Mouse (Mus musculus): ENCODE results near the gene Rbm33. TPM values are rescaled to one million over a fixed set of nuclear protein-coding genes. Genes with fewer than 3 reads are reported as not detected.

Gene Rbm33
- total RNA-seq, 2 experiments from 2014 or later = 79.4 to 115 TPM

GRCm38 (mm10) chr5:28399451-28400115, 82.7 kb downstream of the Rbm33 start:
- ATAC-seq (replicated peaks; ENCODE audit: low FRiP score, poor library complexity, severe bottlenecking) = no peak

GRCm38 (mm10) chr5:28402756-28403155, 85.8 kb downstream of the Rbm33 start:
- no peak for ATAC-seq (replicated peaks; ENCODE audit: low FRiP score, poor library complexity, severe bottlenecking)

- ATAC-seq (replicated peaks; ENCODE audit: low FRiP score, poor library complexity, severe bottlenecking) = no peak
Observed at GRCm38 (mm10) chr5:28406662-28407061, 89.7 kb downstream of the Rbm33 start.

- ATAC-seq (replicated peaks; ENCODE audit: low FRiP score, poor library complexity, severe bottlenecking) = no peak
Observed at GRCm38 (mm10) chr5:28412006-28412685, 95.2 kb downstream of the Rbm33 start.

- ATAC-seq (replicated peaks; ENCODE audit: low FRiP score, poor library complexity, severe bottlenecking) = no peak
Observed at GRCm38 (mm10) chr5:28413533-28413932, 96.6 kb downstream of the Rbm33 start.

GRCm38 (mm10) chr5:28414076-28414475, 97.2 kb downstream of the Rbm33 start:
- ATAC-seq (replicated peaks; ENCODE audit: low FRiP score, poor library complexity, severe bottlenecking) = no peak

GRCm38 (mm10) chr5:28416029-28416428, 99.1 kb downstream of the Rbm33 start:
- ATAC-seq (replicated peaks; ENCODE audit: low FRiP score, poor library complexity, severe bottlenecking) = no peak

- no peak for ATAC-seq (replicated peaks; ENCODE audit: low FRiP score, poor library complexity, severe bottlenecking)
Observed at GRCm38 (mm10) chr5:28418734-28419133, 101.8 kb downstream of the Rbm33 start.

GRCm38 (mm10) chr5:28419640-28420265, 102.8 kb downstream of the Rbm33 start:
- ATAC-seq (replicated peaks; ENCODE audit: low FRiP score, poor library complexity, severe bottlenecking) = no peak

GRCm38 (mm10) chr5:28423781-28424180, 106.9 kb downstream of the Rbm33 start:
- no peak for ATAC-seq (replicated peaks; ENCODE audit: low FRiP score, poor library complexity, severe bottlenecking)

- ATAC-seq (replicated peaks; ENCODE audit: low FRiP score, poor library complexity, severe bottlenecking) = no peak
Observed at GRCm38 (mm10) chr5:28425926-28426325, 109.0 kb downstream of the Rbm33 start.

GRCm38 (mm10) chr5:28450126-28450890, 133.4 kb downstream of the Rbm33 start:
- no peak for ATAC-seq (replicated peaks; ENCODE audit: low FRiP score, poor library complexity, severe bottlenecking)

- ATAC-seq (replicated peaks; ENCODE audit: low FRiP score, poor library complexity, severe bottlenecking) = peak; percentile 73; the same call in 1 of the 2 replicates
Observed at GRCm38 (mm10) chr5:28451053-28451638, 134.2 kb downstream of the Rbm33 start.

- ATAC-seq (replicated peaks; ENCODE audit: low FRiP score, poor library complexity, severe bottlenecking) = no peak
Observed at GRCm38 (mm10) chr5:28453086-28453485, 136.2 kb downstream of the Rbm33 start.

- ATAC-seq (replicated peaks; ENCODE audit: low FRiP score, poor library complexity, severe bottlenecking) = no peak
Observed at GRCm38 (mm10) chr5:28453523-28453922, 136.6 kb downstream of the Rbm33 start.

- ATAC-seq (replicated peaks; ENCODE audit: low FRiP score, poor library complexity, severe bottlenecking) = no peak
Observed at GRCm38 (mm10) chr5:28454546-28454945, 137.6 kb downstream of the Rbm33 start.

- no peak for ATAC-seq (replicated peaks; ENCODE audit: low FRiP score, poor library complexity, severe bottlenecking)
Observed at GRCm38 (mm10) chr5:28455721-28456120, 138.8 kb downstream of the Rbm33 start.

- ATAC-seq (replicated peaks; ENCODE audit: low FRiP score, poor library complexity, severe bottlenecking) = no peak
Observed at GRCm38 (mm10) chr5:28456366-28456765, 139.4 kb downstream of the Rbm33 start.

GRCm38 (mm10) chr5:28457921-28458641, 141.2 kb downstream of the Rbm33 start:
- no peak for ATAC-seq (replicated peaks; ENCODE audit: low FRiP score, poor library complexity, severe bottlenecking)
